Mouse (Mus musculus) thymus, adult 2 months (tissue): ENCODE results near the gene Myh11. TPM values are rescaled to one million over a fixed set of nuclear protein-coding genes. Genes with fewer than 3 reads are reported as not detected.

ENCODE experiments used
- DNase-seq: peaks from one replicate; pipeline ENCODE4 v3.0.0; 2021
- H3K27ac ChIP-seq: fragments of 200-500 bp; 2 replicates; pipeline ENCODE4 v1.5.1; 2012; ENCODE audit warnings: low read length, control low read depth; ENCODE audit not compliant: control insufficient read depth, insufficient read depth
- H3K27me3 ChIP-seq: fragments of 200-500 bp; 2 replicates; pipeline ENCODE4 v1.6.1; 2012; ENCODE audit warnings: mild to moderate bottlenecking, low read length, moderate library complexity, mixed read lengths; ENCODE audit not compliant: control insufficient read depth, insufficient read depth
- H3K36me3 ChIP-seq: fragments of 200-500 bp; 2 replicates; pipeline ENCODE4 v1.6.1; 2012; ENCODE audit warnings: mild to moderate bottlenecking, low read length, moderate library complexity; ENCODE audit not compliant: control insufficient read depth, insufficient read depth
- H3K4me1 ChIP-seq: fragments of 200-500 bp; replicated peaks from 2 replicates; pipeline ENCODE4 v1.6.1; 2012; ENCODE audit warnings: low read length; ENCODE audit not compliant: control insufficient read depth, insufficient read depth
- H3K4me3 ChIP-seq: fragments of 200-500 bp; 2 replicates; pipeline ENCODE4 v1.5.1; 2012; ENCODE audit warnings: mild to moderate bottlenecking, low read length, control low read depth, moderate library complexity; ENCODE audit not compliant: control insufficient read depth, insufficient read depth
- CTCF ChIP-seq: fragments of 200-500 bp; IDR thresholded peaks from 2 replicates; pipeline ENCODE4 v1.5.1; 2012; ENCODE audit warnings: mild to moderate bottlenecking, control low read depth, low read length, moderate library complexity, borderline replicate concordance; ENCODE audit not compliant: control insufficient read depth, poor library complexity, insufficient read depth; ENCODE audit errors: extremely low read depth
- POLR2A ChIP-seq: fragments of 200-500 bp; IDR thresholded peaks from 2 replicates; pipeline ENCODE4 v1.6.1; 2012; ENCODE audit warnings: mild to moderate bottlenecking, low read length, control low read depth, moderate library complexity; ENCODE audit not compliant: control insufficient read depth, poor library complexity, insufficient read depth; ENCODE audit errors: extremely low read depth
- WGBS: fragments of 180-500 bp; shearing (Covaris S2); methylation state at CpG from one replicate; pipeline ENCODE4 v1.1.7; 2018; 5-methylcytosine and 5-hydroxymethylcytosine counted together
- polyA plus RNA-seq: library from polyadenylated mRNA; depleted of rRNA; stranded (reverse); fragments of >200 nt; gene quantifications from 2 replicates; pipeline ENCODE4 v1.2.3, GENCODE M21; 2012; rRNA removed

Gene Myh11
- 5.0 and 5.2 TPM in 2 replicates for polyA plus RNA-seq

- WGBS, result 22% methylated on average over 16 of the region's 16 CpGs
- Histone ChIP-seq H3K27ac (no peak within 1 kb of the TSS), H3K4me3 (no peak within 1 kb of the TSS), H3K27me3 (no peaks in the 10 kb centered on the region; the same call in 1 of the 2 replicates), H3K4me1 (no peaks in the 10 kb centered on the region), H3K36me3 (no peaks in the 10 kb centered on the region)
- DNase-seq, result peak; percentile 27
- TF ChIP-seq CTCF, result peak; percentile 36; the same call in 1 of the 2 replicates
- TF ChIP-seq POLR2A, result no peak
These were observed at the start of gene Myh11 for GRCm38 (mm10) chr16:14291223-14291622. Gene Myh11, minus strand, starts transcription at chr16:14291372.

- DNase-seq, result no peak
- no peak overlapping the region for H3K4me3 ChIP-seq
- no peaks in the 10 kb centered on the region for H3K27me3 ChIP-seq
- H3K27ac ChIP-seq, result no peak overlapping the region
- H3K36me3 ChIP-seq, result no peaks in the 10 kb centered on the region
- H3K4me1 ChIP-seq, result no peaks in the 10 kb centered on the region
- 91% methylated on average over 1 of the region's 1 CpGs for WGBS
- TF ChIP-seq POLR2A (no peak), CTCF (no peak)
These were observed 37.0 kb upstream of the Myh11 start for GRCm38 (mm10) chr16:14328156-14328555.

DNA sequence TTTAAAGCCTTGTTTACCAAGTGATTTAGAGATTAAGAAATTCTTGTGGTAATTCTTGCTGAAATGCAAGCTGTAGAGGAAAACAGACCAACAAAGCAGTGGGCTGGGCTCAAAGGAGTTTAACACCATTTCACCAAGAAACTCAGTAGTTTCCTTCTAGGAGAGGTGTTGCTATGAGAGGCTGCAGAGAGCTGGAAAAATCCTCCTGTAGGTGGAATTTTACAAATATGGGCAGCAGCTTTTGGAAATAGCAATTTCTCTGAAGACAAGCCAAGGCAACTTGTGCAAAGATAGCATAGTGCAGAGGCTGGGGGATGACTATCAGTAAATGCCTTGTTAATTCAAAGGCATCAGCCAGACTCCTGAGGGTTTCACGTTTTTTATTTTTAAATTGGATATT is 29.3 kb upstream of the Myh11 start:
- no peak for DNase-seq
- no peaks in the 10 kb centered on the region for H3K4me1 ChIP-seq
- TF ChIP-seq POLR2A, result no peak
- no peak for TF ChIP-seq CTCF
- H3K4me3 ChIP-seq, result no peak overlapping the region
- H3K27me3 ChIP-seq, result no peaks in the 10 kb centered on the region
- WGBS, result 72% methylated on average over 1 of the region's 1 CpGs
- no peak overlapping the region for H3K27ac ChIP-seq
- H3K36me3 ChIP-seq, result no peaks in the 10 kb centered on the region

DNA sequence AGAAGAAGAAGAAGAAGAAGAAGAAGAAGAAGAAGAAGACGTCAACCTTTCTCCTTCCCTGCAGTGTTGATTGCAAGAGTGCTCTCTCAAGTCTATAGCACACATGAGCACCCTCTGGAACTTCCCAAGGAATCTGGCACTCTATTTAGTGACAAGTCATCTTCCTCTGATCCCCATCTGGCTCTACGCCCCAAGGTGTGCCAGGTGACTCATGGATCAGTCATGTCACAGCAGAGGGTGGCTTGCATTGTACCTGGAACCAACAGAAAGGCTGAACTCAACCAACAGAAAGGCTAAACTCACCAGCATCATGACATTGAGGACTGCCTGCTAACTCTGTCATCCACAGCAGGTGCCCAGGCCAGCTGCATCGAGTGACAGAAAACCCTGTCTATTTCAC is 28.5 kb upstream of the Myh11 start:
- H3K27me3 ChIP-seq, result no peaks in the 10 kb centered on the region
- H3K36me3 ChIP-seq, result no peaks in the 10 kb centered on the region
- H3K27ac ChIP-seq, result no peak overlapping the region
- H3K4me1 ChIP-seq, result no peaks in the 10 kb centered on the region
- 97% methylated on average over 3 of the region's 3 CpGs for WGBS
- no peak overlapping the region for H3K4me3 ChIP-seq
- TF ChIP-seq CTCF (no peak), POLR2A (no peak)
- no peak for DNase-seq

DNA sequence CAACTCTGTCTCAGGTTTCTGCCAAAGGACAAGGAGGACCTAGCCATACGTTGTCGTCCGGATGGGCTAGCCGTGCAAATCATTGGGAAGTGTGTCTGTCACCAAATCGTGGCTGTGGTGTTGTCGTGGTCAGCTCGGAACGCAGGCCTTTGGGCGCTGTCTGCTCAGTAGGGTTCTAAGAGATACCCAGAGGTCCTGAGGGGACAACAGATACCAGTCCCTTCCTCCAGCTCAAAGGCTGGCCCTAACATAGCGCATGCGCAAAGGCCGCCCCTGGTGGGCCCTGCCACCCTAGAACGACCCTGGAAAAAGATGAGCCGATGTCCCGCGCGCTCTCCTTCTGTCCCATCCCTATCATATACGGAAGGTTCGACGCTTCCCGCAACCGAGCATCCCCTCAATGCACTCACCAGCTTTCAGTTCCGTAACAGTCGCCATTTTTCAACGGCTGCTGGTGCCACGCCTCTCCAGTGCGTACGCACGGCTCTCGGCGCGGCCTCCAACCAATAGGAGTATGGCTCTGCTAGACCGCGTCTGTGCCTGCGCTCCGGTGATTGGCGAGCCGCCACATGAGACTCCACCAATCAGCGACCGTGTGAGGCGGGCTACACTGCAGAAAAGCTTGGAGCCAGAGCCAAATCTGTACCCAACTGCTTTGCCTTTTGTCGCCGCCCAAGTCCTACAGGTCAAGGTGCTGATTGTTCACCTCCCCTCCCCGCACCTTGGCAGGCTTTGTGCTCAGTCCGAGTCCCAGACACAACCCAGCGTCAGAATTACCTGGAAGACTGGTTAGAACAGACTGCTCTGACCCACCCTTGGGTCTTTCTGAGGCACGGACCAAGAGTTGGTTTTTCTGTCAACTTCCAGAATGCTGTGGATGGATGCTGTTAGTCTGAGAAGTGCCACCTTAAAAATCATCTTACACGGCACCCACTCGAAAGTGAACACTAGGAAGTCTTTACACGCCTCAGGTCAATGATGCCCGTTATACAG is 26.0 kb upstream of the Myh11 start, which contains the start of gene Fopnl:
TSS of gene Fopnl (minus strand) at position 522 of the 993 bp plus-strand sequence.
- Histone ChIP-seq H3K36me3 (no peaks in the 10 kb centered on the region), H3K4me3 (peak within 1 kb of the TSS; percentile 94), H3K27me3 (no peaks in the 10 kb centered on the region), H3K27ac (peak within 1 kb of the TSS; percentile 55; the same call in 1 of the 2 replicates), H3K4me1 (no peaks in the 10 kb centered on the region)
- WGBS, result 1% methylated on average over 51 of the region's 51 CpGs
- DNase-seq, result peak; percentile 93
- TF ChIP-seq CTCF (peak; percentile 57; the same call in 1 of the 2 replicates), POLR2A (peak; percentile 78)

GRCm38 (mm10) chr16:14312914-14313313 is 21.7 kb upstream of the Myh11 start:
- WGBS, result 96% methylated on average over 7 of the region's 7 CpGs

More at GRCm38 (mm10) chr16:14312914-14313313, 21.7 kb upstream of the Myh11 start:
- Histone ChIP-seq H3K27ac (no peak overlapping the region), H3K27me3 (no peaks in the 10 kb centered on the region), H3K4me3 (no peak overlapping the region), H3K36me3 (peaks cover 13% of the 10 kb centered on the region), H3K4me1 (no peaks in the 10 kb centered on the region)
- TF ChIP-seq POLR2A, result no peak
- TF ChIP-seq CTCF, result no peak
- DNase-seq, result no peak
